Mouse (Mus musculus) liver, embryonic 12.5 days (tissue): ENCODE measurements at regions not wholly inside any gene's neighbourhood (a gene's known extent, or its start where the extent isn't known, plus 50 kb on each side); places are given as distances from the start of the nearest gene placed in this dataset.
"Not testable (repeated sequence)": the region's sequence is repeated elsewhere in the genome, so short reads cannot be mapped to it uniquely, and the experiment has no call there.

Source experiments
- ATAC-seq: fragments of 200-750 bp; cut with Nextera tagmentation; 2 replicates; pipeline ENCODE4 v1.8.0; 2017; ENCODE audit warnings: moderate number of reproducible peaks, mild to moderate bottlenecking, moderate library complexity
- H3K27ac ChIP-seq: fragments of 300-500 bp; sonication (generic); 2 replicates; pipeline ENCODE4 v1.5.1; 2016; ENCODE audit warnings: mild to moderate bottlenecking
- H3K27me3 ChIP-seq: fragments of 300-500 bp; sonication (generic); replicated peaks from 2 replicates; pipeline ENCODE4 v1.6.1; 2016; ENCODE audit warnings: mild to moderate bottlenecking, moderate library complexity
- H3K36me3 ChIP-seq: fragments of 300-500 bp; sonication (generic); 2 replicates; pipeline ENCODE4 v1.6.1; 2016; ENCODE audit warnings: mild to moderate bottlenecking, moderate library complexity
- H3K4me1 ChIP-seq: fragments of 300-500 bp; sonication (generic); 2 replicates; pipeline ENCODE4 v1.6.1; 2016
- H3K4me2 ChIP-seq: fragments of 300-500 bp; sonication (generic); 2 replicates; pipeline ENCODE4 v1.6.1; 2016; ENCODE audit warnings: mild to moderate bottlenecking, moderate library complexity
- H3K4me3 ChIP-seq: fragments of 300-500 bp; sonication (generic); 2 replicates; pipeline ENCODE4 v1.5.1; 2016; ENCODE audit warnings: mild to moderate bottlenecking, moderate library complexity
- H3K9ac ChIP-seq: fragments of 300-500 bp; sonication (generic); 2 replicates; pipeline ENCODE4 v1.6.1; 2016; ENCODE audit warnings: mild to moderate bottlenecking, moderate library complexity
- H3K9me3 ChIP-seq: fragments of 300-500 bp; sonication (generic); replicated peaks from 2 replicates; pipeline ENCODE4 v1.6.1; 2016; ENCODE audit warnings: mild to moderate bottlenecking, moderate library complexity
- WGBS: fragments of 180-500 bp; shearing (Covaris S2); methylation state at CpG from one replicate; pipeline ENCODE4 v1.1.7; 2016; ENCODE audit not compliant: insufficient replicate concordance; 5-methylcytosine and 5-hydroxymethylcytosine counted together

DNA sequence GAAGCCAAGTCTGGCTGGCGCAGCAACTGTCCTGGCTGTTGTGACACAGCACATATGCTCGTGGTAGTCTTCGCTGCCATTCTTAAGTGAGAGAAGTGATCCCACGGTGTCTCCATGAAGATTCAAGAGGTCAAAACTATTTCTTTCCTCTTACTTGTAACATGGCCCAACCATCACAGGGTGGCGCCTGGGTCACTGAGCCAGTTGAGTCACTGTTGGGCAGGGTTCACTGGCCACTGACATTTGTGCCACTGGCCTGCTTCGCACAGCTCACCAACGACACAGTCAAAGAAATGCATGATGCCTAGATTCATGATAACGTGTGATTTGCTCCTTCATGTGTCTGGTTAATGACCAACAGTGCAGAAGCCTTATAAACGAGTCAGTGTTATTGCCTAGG, 179.9 kb downstream of the Cdca7 start:
- ATAC-seq = no peak
- H3K4me3 ChIP-seq = no peak overlapping the region
- no peaks in the 10 kb centered on the region for H3K4me1 ChIP-seq
- H3K27me3 ChIP-seq = no peaks in the 10 kb centered on the region
- no peaks in the 10 kb centered on the region for H3K9me3 ChIP-seq
- no peak overlapping the region for H3K9ac ChIP-seq
- H3K4me2 ChIP-seq = no peak overlapping the region
- 62% methylated on average over 9 of the region's 9 CpGs for WGBS
- H3K36me3 ChIP-seq = no peaks in the 10 kb centered on the region
- H3K27ac ChIP-seq = no peak overlapping the region

DNA sequence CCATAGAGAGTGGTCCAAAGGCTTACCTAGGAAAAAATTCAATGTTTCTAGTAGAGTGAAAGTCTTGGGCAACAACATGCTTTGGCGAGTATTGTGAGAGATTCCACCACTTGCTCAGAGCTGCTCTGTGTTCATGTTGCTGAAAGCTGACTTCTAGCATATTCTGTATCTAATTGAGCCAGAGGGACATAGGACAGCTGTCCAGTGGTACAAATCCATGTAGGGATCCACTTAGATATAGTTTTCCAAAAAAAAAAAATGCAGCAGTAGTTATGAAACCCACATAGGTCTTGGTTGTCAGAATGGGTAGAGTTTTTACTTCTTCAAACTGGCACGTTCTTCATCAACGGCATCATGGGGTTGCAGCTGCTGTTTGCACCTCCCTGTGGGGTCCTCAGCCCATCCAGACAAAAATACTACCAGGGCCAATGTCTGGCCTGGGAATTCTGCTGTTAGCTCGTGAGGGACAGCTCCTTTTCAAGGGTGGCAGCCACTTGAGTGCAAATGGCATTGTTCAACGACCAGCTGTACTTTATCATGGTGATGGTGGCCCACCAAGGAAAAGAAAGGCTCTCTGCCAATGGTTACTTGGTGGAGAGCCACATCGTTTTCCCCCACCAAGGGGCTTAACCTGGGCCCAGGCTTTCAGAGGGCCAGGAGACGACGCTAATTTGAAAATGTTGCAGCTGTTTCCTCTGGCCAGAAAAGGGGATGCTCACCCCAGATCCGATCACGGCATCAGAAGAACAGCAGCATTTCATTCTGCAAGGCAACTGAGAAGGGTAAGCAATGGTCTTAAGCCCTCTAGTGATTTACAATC, 181.4 kb downstream of the Cdca7 start:
- H3K9ac ChIP-seq = no peak overlapping the region
- H3K27ac ChIP-seq = no peak overlapping the region
- no peak overlapping the region for H3K4me2 ChIP-seq
- 62% methylated on average over 10 of the region's 10 CpGs for WGBS
- H3K4me3 ChIP-seq = no peak overlapping the region
- H3K27me3 ChIP-seq = no peaks in the 10 kb centered on the region; the same call in 1 of the 2 replicates
- ATAC-seq = no peak
- H3K36me3 ChIP-seq = no peaks in the 10 kb centered on the region
- no peaks in the 10 kb centered on the region for H3K9me3 ChIP-seq
- H3K4me1 ChIP-seq = no peaks in the 10 kb centered on the region

DNA sequence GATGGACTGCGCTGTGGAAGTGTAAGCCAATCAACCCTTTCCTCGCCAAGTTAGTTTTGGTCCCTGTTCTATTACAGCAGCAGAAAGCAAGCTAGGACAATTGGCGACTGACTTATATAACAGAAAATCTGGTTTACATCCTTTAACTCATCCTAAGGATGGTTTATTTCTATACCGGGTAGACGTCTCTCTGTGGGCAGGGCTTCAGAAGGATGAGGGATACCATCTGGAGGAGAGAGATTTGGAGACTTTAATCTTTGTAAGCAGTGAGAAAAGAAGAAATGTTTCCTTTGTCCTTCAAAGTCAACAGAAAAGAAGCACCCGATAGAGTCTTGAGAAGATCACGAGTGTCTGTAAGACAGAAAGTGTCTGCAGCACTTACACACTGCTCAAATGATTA, 186.4 kb downstream of the Cdca7 start:
- ATAC-seq = no peak
- H3K9ac ChIP-seq = no peak overlapping the region
- WGBS = 74% methylated on average over 7 of the region's 7 CpGs
- no peak overlapping the region for H3K4me3 ChIP-seq
- H3K27me3 ChIP-seq = no peaks in the 10 kb centered on the region; the same call in 1 of the 2 replicates
- H3K27ac ChIP-seq = no peak overlapping the region
- no peaks in the 10 kb centered on the region for H3K9me3 ChIP-seq
- H3K36me3 ChIP-seq = no peaks in the 10 kb centered on the region
- no peak overlapping the region for H3K4me2 ChIP-seq
- H3K4me1 ChIP-seq = no peaks in the 10 kb centered on the region

DNA sequence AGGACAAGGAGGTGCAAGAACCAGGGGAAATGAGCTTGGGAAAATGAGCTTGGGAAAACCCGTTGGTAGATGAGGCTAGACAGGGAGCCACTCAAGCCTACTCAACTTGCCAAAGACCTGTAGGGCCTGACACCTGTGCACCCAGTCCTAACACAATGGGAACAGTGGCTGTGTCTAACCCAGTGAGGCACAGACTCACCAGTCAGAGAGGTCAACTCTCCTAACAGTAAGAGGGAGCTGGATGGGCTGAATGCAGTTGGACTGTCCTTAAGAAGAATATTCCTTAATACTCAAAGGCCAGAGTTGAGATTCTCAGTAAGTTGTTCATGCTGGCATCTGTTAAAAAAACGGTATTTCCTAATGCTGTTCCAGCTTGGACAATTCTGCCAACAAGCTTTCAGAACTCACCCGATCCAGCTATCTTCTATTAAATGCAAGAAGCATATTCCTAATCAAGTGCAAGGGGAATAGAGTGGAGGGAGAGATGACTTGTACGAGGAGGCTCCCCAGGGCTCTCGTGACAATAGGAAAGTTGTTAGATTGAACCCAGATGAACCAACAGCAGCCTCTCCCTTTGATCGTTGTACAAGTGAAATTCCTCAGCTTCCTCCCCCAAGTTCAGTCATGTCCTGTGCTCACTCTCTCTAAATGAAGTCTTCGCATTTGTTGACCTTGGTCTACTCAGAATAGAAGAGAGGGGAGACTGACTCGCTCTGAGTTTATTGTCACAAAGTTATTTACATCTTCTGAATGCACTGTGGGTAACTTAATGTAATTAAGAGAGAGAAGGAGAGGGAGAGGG, 187.2 kb downstream of the Cdca7 start:
- WGBS = 66% methylated on average over 8 of the region's 8 CpGs

DNA sequence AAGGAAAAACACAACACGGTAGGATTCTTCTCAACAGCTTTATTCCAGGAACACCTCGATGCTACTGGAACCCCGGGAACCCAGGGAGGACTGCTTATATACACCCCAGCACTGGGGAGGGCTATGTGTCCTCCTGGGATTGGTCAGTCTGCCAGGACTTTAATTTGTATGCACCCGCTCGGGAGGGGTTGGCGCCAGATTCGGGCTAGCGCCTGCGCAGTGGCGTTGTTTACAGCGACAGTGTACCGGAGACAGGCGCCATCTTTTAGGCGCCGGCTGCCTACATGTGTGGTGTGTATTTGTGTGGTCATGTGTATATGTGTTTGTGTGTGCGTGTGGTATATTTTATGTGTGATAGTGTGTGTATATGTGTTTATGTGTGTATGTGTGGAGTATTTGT, 191.4 kb downstream of the Cdca7 start:
- 87% methylated on average over 16 of the region's 16 CpGs for WGBS
- not testable (repeated sequence) for H3K4me3 ChIP-seq, ATAC-seq, H3K9me3 ChIP-seq, H3K27me3 ChIP-seq, H3K9ac ChIP-seq, H3K36me3 ChIP-seq, H3K4me1 ChIP-seq, H3K27ac ChIP-seq, H3K4me2 ChIP-seq

More for the DNA sequence above, 187.2 kb downstream of the Cdca7 start:
- Histone ChIP-seq H3K9ac (no peak overlapping the region), H3K36me3 (no peaks in the 10 kb centered on the region), H3K9me3 (no peaks in the 10 kb centered on the region), H3K27me3 (no peaks in the 10 kb centered on the region; the same call in 1 of the 2 replicates), H3K27ac (no peak overlapping the region), H3K4me2 (no peak overlapping the region), H3K4me3 (no peak overlapping the region), H3K4me1 (no peaks in the 10 kb centered on the region)
- ATAC-seq = no peak

DNA sequence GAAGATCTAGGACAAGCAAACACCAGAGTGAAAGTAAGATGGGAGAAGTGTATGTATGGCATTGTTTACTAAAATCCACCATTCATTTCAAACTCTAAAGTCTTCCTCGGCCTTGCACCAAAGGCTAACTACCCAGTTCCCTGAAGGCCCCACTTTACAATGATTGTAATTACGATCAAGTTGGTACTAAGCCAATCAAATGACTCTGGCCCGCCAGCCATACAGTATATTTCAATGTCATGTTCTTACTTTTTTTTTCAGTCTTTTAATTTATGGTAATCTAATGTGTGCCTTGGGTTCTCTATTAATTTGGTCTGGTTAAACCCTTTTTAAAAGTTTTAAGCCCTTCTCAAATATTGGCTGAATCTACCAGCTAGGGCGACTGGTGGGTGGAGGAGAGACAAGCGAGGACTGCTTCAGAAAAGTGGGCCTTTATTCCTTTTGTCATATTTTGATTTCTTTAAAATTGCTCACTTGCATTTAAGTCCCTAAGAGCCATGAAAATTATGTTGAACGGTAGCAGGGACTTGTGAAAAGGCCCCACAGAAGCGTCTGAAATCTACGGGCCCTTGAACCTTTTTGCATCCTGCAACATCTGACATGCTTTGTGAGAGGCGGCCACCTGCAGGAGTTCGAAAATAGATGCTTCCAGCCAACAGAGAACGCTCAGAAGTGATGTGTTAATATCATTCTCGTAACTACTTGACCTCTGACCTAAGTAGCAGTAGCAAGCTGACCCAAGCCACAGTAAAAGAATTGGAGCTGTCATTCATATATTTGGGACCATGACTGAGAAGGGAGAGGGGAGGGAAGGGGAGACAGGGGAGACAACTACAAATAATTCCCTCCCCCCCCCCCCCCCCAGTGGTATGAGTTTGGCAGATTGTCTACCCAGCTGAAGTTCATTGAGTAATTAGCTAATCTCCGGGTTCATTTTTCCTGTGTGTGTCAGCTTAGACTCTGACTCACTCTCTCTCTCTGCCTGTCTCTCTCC, 197.2 kb downstream of the Cdca7 start:
- no peak for ATAC-seq
- no peak overlapping the region for H3K4me3 ChIP-seq
- H3K36me3 ChIP-seq = no peaks in the 10 kb centered on the region
- 59% methylated on average over 13 of the region's 13 CpGs for WGBS
- H3K27ac ChIP-seq = no peak overlapping the region
- 0 out of 2 replicates have a peak, but pooled peaks cover 4% of the 10 kb centered on the region for H3K27me3 ChIP-seq
- no peaks in the 10 kb centered on the region for H3K4me1 ChIP-seq
- H3K9ac ChIP-seq = no peak overlapping the region
- no peaks in the 10 kb centered on the region for H3K9me3 ChIP-seq
- no peak overlapping the region for H3K4me2 ChIP-seq

DNA sequence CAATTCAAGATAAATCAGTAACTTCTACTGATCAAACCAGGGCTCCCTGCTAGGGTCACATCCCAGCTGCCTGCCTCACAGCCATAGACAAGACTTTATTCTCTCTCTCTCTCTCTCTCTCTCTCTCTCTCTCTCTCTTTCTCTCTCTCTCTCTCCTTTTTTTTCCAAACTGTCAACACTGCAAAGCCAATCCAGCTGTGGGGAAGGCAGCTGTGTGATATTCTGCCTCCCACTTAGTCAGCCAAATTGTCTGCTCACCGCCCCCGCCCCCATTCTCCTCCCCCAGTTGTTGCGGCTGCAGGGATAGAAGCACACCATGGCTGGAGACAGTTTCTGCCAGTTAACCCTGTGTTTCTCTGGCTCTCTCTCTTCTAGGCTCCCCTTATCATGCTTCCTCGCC, 198.3 kb downstream of the Cdca7 start:
- no peak overlapping the region for H3K4me2 ChIP-seq
- no peaks in the 10 kb centered on the region for H3K9me3 ChIP-seq
- H3K4me1 ChIP-seq = no peaks in the 10 kb centered on the region
- H3K36me3 ChIP-seq = no peaks in the 10 kb centered on the region
- no peak overlapping the region for H3K27ac ChIP-seq
- H3K9ac ChIP-seq = no peak overlapping the region
- ATAC-seq = no peak
- 0 out of 2 replicates have a peak, but pooled peaks cover 4% of the 10 kb centered on the region for H3K27me3 ChIP-seq
- WGBS = 16% methylated on average over 4 of the region's 4 CpGs
- H3K4me3 ChIP-seq = no peak overlapping the region

DNA sequence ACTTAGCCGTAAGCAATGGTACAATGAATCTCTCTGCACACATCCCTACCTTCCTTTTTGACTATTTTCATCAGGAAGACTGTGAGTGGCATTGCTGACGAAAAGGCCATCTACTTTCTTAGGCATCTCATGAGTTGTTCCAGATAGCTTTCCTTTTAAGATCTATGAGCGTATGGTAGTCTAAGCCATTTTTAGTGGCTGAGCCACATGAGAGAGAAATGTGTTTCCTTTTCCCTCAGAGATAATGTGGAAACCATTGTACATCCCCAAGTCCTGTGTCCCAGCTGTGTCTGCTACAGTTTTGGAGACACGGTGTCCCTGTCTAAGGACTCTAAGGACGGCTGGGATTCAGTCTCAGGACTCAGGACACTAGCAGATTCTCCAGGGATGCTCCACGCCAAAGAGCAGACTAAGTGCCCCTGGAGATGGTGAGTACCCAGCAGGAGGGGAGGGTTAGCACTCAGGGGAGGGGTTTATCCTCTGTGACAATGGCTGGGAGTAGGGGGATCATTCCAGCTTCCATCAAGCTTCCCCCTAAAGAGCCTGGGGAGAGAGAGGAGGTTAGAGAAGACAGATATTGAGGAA, 199.0 kb downstream of the Cdca7 start:
- Histone ChIP-seq H3K27ac (no peak overlapping the region), H3K36me3 (no peaks in the 10 kb centered on the region), H3K27me3 (0 out of 2 replicates have a peak, but pooled peaks cover 4% of the 10 kb centered on the region), H3K4me2 (no peak overlapping the region), H3K4me1 (no peaks in the 10 kb centered on the region), H3K4me3 (no peak overlapping the region), H3K9ac (no peak overlapping the region), H3K9me3 (no peaks in the 10 kb centered on the region)
- WGBS = 48% methylated on average over 6 of the region's 6 CpGs
- ATAC-seq = no peak

DNA sequence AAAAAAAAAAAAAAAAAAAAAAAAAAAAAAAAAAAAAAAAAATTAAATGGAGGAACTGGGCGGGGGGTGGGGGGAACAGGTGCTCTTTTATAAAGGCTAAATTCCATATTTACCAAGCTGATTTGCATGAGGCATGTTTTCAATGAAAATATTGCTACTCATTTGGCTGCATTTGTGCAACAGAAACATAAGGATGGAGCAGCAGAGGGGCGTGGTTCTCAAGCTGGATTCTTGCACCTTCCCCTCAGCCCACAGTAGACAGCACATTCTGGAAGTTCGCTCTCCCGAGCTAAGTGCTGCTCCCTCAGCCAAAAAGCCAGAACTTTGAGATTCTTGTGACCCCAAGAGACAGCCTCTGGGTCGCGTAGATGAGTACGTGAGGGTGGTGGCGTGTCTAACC, 201.8 kb downstream of the Cdca7 start:
- WGBS = 77% methylated on average over 8 of the region's 8 CpGs
- ATAC-seq = no peak

DNA sequence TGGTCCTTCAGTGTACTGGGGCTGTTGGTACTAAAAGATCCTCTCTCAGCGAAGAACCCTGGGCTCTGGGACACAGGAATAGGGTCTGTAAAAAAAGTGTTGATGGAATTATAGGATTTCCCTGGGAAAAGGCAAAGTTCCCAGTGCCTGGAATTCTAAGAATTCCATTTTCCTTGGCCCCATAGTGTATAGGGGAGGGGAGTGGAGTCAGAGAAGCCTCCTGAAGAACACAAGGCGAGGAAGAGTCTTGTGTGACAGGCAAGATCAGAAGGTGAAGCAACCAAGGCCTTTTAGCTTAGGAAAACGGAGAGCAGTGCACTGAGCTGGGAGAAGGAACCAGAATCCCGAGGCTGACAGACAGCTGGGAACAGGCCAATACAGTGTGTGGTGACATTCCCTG, 212.1 kb downstream of the Cdca7 start:
- Histone ChIP-seq H3K4me2 (no peak overlapping the region), H3K9ac (no peak overlapping the region), H3K27me3 (no peaks in the 10 kb centered on the region), H3K36me3 (no peaks in the 10 kb centered on the region), H3K9me3 (no peaks in the 10 kb centered on the region), H3K4me1 (no peaks in the 10 kb centered on the region), H3K4me3 (no peak overlapping the region), H3K27ac (no peak overlapping the region)
- ATAC-seq = no peak
- 56% methylated on average over 4 of the region's 4 CpGs for WGBS

More for the DNA sequence above, 201.8 kb downstream of the Cdca7 start:
- Histone ChIP-seq H3K9me3 (no peaks in the 10 kb centered on the region), H3K27me3 (0 out of 2 replicates have a peak, but pooled peaks cover 7% of the 10 kb centered on the region), H3K27ac (no peak overlapping the region), H3K9ac (no peak overlapping the region), H3K4me3 (no peak overlapping the region), H3K36me3 (no peaks in the 10 kb centered on the region), H3K4me1 (no peaks in the 10 kb centered on the region), H3K4me2 (no peak overlapping the region)

DNA sequence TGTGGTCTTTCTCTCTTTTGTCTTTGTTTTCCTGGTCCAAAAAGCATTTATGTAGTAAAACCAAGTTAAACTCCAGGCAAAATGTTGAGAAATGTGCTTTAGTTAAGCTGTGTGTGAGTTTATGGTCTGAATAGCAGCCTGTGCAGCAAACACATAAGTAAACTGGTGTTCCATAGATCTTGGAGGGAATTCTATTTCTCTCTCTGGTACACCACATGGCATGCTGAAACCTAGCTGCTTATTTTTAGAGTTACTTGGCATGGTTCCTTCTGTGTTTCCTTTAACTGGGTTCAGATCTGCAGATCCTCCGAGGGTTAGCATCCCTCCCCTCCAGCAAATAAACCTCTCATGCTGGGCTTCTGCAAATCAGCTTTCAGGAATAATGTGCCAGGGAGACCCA, 225.1 kb downstream of the Cdca7 start:
- Histone ChIP-seq H3K36me3 (no peaks in the 10 kb centered on the region), H3K27me3 (no peaks in the 10 kb centered on the region), H3K9ac (no peak overlapping the region), H3K4me3 (no peak overlapping the region), H3K4me1 (no peaks in the 10 kb centered on the region), H3K9me3 (no peaks in the 10 kb centered on the region), H3K4me2 (no peak overlapping the region), H3K27ac (no peak overlapping the region)
- 69% methylated on average over 1 of the region's 1 CpGs for WGBS
- ATAC-seq = no peak
